Mouse (Mus musculus) heart, adult 2 months (tissue): ENCODE measurements around the gene Itprid1. TPM values are rescaled to one million over a fixed set of nuclear protein-coding genes. Genes with fewer than 3 reads are reported as not detected.

Experiments used
- DNase-seq, 2 experiments: peaks; one replicate each; pipeline ENCODE4 v3.0.0; 2021
- H3K27ac ChIP-seq: fragments of 200-600 bp; 2 replicates; pipeline ENCODE4 v1.8.1; 2022
- H3K27me3 ChIP-seq: fragments of 200-500 bp; 2 replicates; pipeline ENCODE4 v1.6.1; 2012; ENCODE audit warnings: mild to moderate bottlenecking, low read length, inconsistent platforms, mixed read lengths; ENCODE audit not compliant: control insufficient read depth, insufficient read depth
- H3K36me3 ChIP-seq: fragments of 200-500 bp; 2 replicates; pipeline ENCODE4 v1.6.1; 2012; ENCODE audit warnings: low read length, inconsistent platforms; ENCODE audit not compliant: control insufficient read depth, insufficient read depth
- H3K4me1 ChIP-seq: fragments of 200-500 bp; 2 replicates; pipeline ENCODE4 v1.6.1; 2011; ENCODE audit warnings: low read length; ENCODE audit not compliant: control insufficient read depth, insufficient read depth
- H3K4me3 ChIP-seq: fragments of 200-600 bp; 2 replicates; pipeline ENCODE4 v1.8.1; 2022
- H3K79me2 ChIP-seq: fragments of 200-500 bp; replicated peaks from 2 replicates; pipeline ENCODE4 v1.6.1; 2012; ENCODE audit warnings: mild to moderate bottlenecking, inconsistent platforms, low read length, moderate library complexity, mixed read lengths; ENCODE audit not compliant: control insufficient read depth, insufficient read depth
- H3K9ac ChIP-seq: fragments of 200-500 bp; 2 replicates; pipeline ENCODE4 v1.6.1; 2012; ENCODE audit warnings: low read depth, mild to moderate bottlenecking, control low read depth, inconsistent platforms, low read length, mixed read lengths
- CTCF ChIP-seq: fragments of 200-600 bp; IDR thresholded peaks from 2 replicates; pipeline ENCODE4 v1.8.1; 2022; ENCODE audit warnings: antibody characterized with exemption, mild to moderate bottlenecking, moderate library complexity
- EP300 ChIP-seq: fragments of 200-500 bp; IDR thresholded peaks from 2 replicates; pipeline ENCODE4 v1.6.1; 2011; ENCODE audit warnings: low read depth, low read length, control low read depth; ENCODE audit not compliant: insufficient read depth
- POLR2A ChIP-seq: fragments of 200-500 bp; IDR thresholded peaks from 2 replicates; pipeline ENCODE4 v1.6.1; 2011; ENCODE audit warnings: mild to moderate bottlenecking, low read depth, low read length, control low read depth; ENCODE audit not compliant: insufficient read depth
- WGBS: fragments of 180-500 bp; shearing (Covaris S2); methylation state at CpG from one replicate; pipeline ENCODE4 v1.1.7; 2018; 5-methylcytosine and 5-hydroxymethylcytosine counted together
- intact Hi-C: fragments of 180-260 bp; cut with DNase I; formaldehyde crosslinking; loops from one replicate; pipeline ENCODE4 v1.15.1; 2025
- long read RNA-seq: library from polyadenylated mRNA; stranded (forward); transcript quantifications from one replicate; pipeline ENCODE4 v2.0.0, GENCODE M21; 2021
- polyA plus RNA-seq: library from polyadenylated mRNA; depleted of rRNA; stranded (reverse); fragments of >200 nt; gene quantifications from 2 replicates; pipeline ENCODE4 v1.2.3, GENCODE M21; 2012; rRNA removed
- total RNA-seq, 2 experiments: library from RNA; stranded (reverse); gene quantifications; 2 replicates each; pipeline ENCODE4 v1.2.3; 2021

The Itprid1 gene
- not detected for total RNA-seq
- polyA plus RNA-seq, result 0.43 TPM in 1 of 2 replicates, not detected in the other
- long read RNA-seq, result 0 reads

GRCm38 (mm10) chr6:55836650-55837320, at the start of gene Itprid1:
Gene Itprid1 (plus strand): TSS chr6:55836895.
- WGBS, result 68% methylated on average over 8 of the region's 8 CpGs
- no peaks in the 10 kb centered on the region for H3K4me1 ChIP-seq
- H3K9ac ChIP-seq, result no peak within 1 kb of the TSS
- no peaks in the 10 kb centered on the region for H3K36me3 ChIP-seq
- H3K27me3 ChIP-seq, result no peaks in the 10 kb centered on the region
- DNase-seq, result no peak
- intact Hi-C loops, result no loop called here
- no peaks in the 10 kb centered on the region for H3K79me2 ChIP-seq
- TF ChIP-seq POLR2A (no peak), CTCF (no peak), EP300 (no peak)
- no peak within 1 kb of the TSS for H3K27ac ChIP-seq
- no peak within 1 kb of the TSS for H3K4me3 ChIP-seq

- Histone ChIP-seq H3K9ac (no peak overlapping the region), H3K4me3 (no peak overlapping the region), H3K79me2 (no peaks in the 10 kb centered on the region), H3K36me3 (no peaks in the 10 kb centered on the region), H3K27ac (no peak overlapping the region), H3K27me3 (no peaks in the 10 kb centered on the region), H3K4me1 (no peaks in the 10 kb centered on the region)
- DNase-seq, result no peak
- TF ChIP-seq POLR2A (no peak), CTCF (no peak), EP300 (no peak)
- 20% methylated on average over 1 of the region's 1 CpGs for WGBS
- intact Hi-C loops, result no loop called here
These were observed 47.1 kb upstream of the Itprid1 start for GRCm38 (mm10) chr6:55789557-55789956.

- intact Hi-C loops, result no loop called here
- DNase-seq, result no peak
- Histone ChIP-seq H3K79me2 (no peaks in the 10 kb centered on the region), H3K9ac (no peak overlapping the region), H3K4me3 (no peak overlapping the region), H3K36me3 (no peaks in the 10 kb centered on the region), H3K4me1 (no peaks in the 10 kb centered on the region), H3K27ac (no peak overlapping the region), H3K27me3 (no peaks in the 10 kb centered on the region)
- TF ChIP-seq EP300 (no peak), POLR2A (no peak), CTCF (no peak)
- 28% methylated on average over 6 of the region's 6 CpGs for WGBS
These were observed 44.7 kb upstream of the Itprid1 start for GRCm38 (mm10) chr6:55791852-55792496.

GRCm38 (mm10) chr6:55792536-55792935, 44.2 kb upstream of the Itprid1 start:
- WGBS, result 37% methylated on average over 8 of the region's 8 CpGs
- no peak overlapping the region for H3K27ac ChIP-seq
- no peaks in the 10 kb centered on the region for H3K4me1 ChIP-seq
- intact Hi-C loops, result no loop called here
- H3K36me3 ChIP-seq, result no peaks in the 10 kb centered on the region
- no peaks in the 10 kb centered on the region for H3K27me3 ChIP-seq
- H3K4me3 ChIP-seq, result no peak overlapping the region
- H3K9ac ChIP-seq, result no peak overlapping the region
- H3K79me2 ChIP-seq, result no peaks in the 10 kb centered on the region
- DNase-seq, result no peak
- TF ChIP-seq CTCF, result no peak
- TF ChIP-seq POLR2A, result no peak
- TF ChIP-seq EP300, result no peak

- H3K4me1 ChIP-seq, result no peaks in the 10 kb centered on the region
- no peaks in the 10 kb centered on the region for H3K36me3 ChIP-seq
- H3K9ac ChIP-seq, result no peak overlapping the region
- intact Hi-C loops, result no loop called here
- 62% methylated on average over 1 of the region's 1 CpGs for WGBS
- no peak for DNase-seq
- TF ChIP-seq EP300, result no peak
- no peak for TF ChIP-seq POLR2A
- no peak for TF ChIP-seq CTCF
- no peaks in the 10 kb centered on the region for H3K79me2 ChIP-seq
- H3K27ac ChIP-seq, result no peak overlapping the region
- H3K4me3 ChIP-seq, result no peak overlapping the region
- no peaks in the 10 kb centered on the region; the same call in 1 of the 2 replicates for H3K27me3 ChIP-seq
These were observed 34.0 kb upstream of the Itprid1 start for GRCm38 (mm10) chr6:55802686-55803085.

- H3K27me3 ChIP-seq, result no peaks in the 10 kb centered on the region; the same call in 1 of the 2 replicates
- H3K4me1 ChIP-seq, result no peaks in the 10 kb centered on the region
- no peaks in the 10 kb centered on the region for H3K79me2 ChIP-seq
- 59% methylated on average over 7 of the region's 7 CpGs for WGBS
- DNase-seq, result no peak
- no peak overlapping the region for H3K27ac ChIP-seq
- TF ChIP-seq POLR2A (no peak), EP300 (no peak), CTCF (no peak)
- H3K9ac ChIP-seq, result no peak overlapping the region
- intact Hi-C loops, result no loop called here
- no peaks in the 10 kb centered on the region for H3K36me3 ChIP-seq
- no peak overlapping the region for H3K4me3 ChIP-seq
These were observed 33.3 kb upstream of the Itprid1 start for GRCm38 (mm10) chr6:55803357-55803756.
